Mouse (Mus musculus) adrenal gland, postnatal 10 days (tissue): ENCODE results near the gene Msh4. TPM values are rescaled to one million over a fixed set of nuclear protein-coding genes. Genes with fewer than 3 reads are reported as not detected.

Experiments
- DNase-seq: peaks from one replicate; pipeline ENCODE4 v3.0.0; 2021; ENCODE audit warnings: mixed read lengths
- total RNA-seq, 2 experiments: library from RNA; stranded (reverse); gene quantifications; 2 replicates each; pipeline ENCODE4 v1.2.3; 2021

The Msh4 gene
- total RNA-seq, 2 experiments from 2014 or later = 0.21 to 0.24 TPM

GRCm38 (mm10) chr3:153808406-153808805 lies 97.5 kb downstream of the Msh4 start:
- no peak for DNase-seq

- no peak for DNase-seq
Observed at GRCm38 (mm10) chr3:153807444-153808149, 98.3 kb downstream of the Msh4 start.

Other genes with a start within 250 kb of the Msh4 start
- gene St6galnac3, start 181.0 kb downstream of the Msh4 start, total RNA-seq = 10 to 100 TPM; 13.3 to 14.4 TPM
- not detected for gene Asb17, start 61.9 kb downstream of the Msh4 start, total RNA-seq
- 10 to 100 TPM; 79.4 to 82.2 TPM for gene Rabggtb, start 6.9 kb upstream of the Msh4 start, total RNA-seq
- 1,000 to 10,000 TPM; 1,259 to 1,274 TPM for gene Acadm, start 38.5 kb upstream of the Msh4 start, total RNA-seq
- under 1 TPM; 0.51 to 0.82 TPM for gene Slc44a5, start 67.3 kb upstream of the Msh4 start, total RNA-seq